Mouse (Mus musculus) megakaryocyte, embryonic 14.5 days (primary cell): ENCODE results near the gene Slc26a10.

Source experiments
- FLI1 ChIP-seq: IDR thresholded peaks from 2 replicates; pipeline ENCODE4 v1.6.1; 2012; ENCODE audit warnings: low read length, inconsistent platforms, mixed read lengths
- GATA1 ChIP-seq: IDR thresholded peaks from 3 replicates; pipeline ENCODE4 v1.6.1; 2012; ENCODE audit warnings: mixed read lengths, low read length, inconsistent platforms, borderline replicate concordance

GRCm38 (mm10) chr10:127189116-127189650 lies 8.7 kb upstream of the Slc26a10 start:
- TF ChIP-seq GATA1 (no peak), FLI1 (no peak)
